Mouse (Mus musculus) liver, embryonic 14.5 days (tissue): Measurements from ENCODE around the gene 1700001C19Rik. TPM values are rescaled to one million over a fixed set of nuclear protein-coding genes. Genes with fewer than 3 reads are reported as not detected.

ENCODE experiments used
- ATAC-seq: fragments of 200-750 bp; cut with Nextera tagmentation; 2 replicates; pipeline ENCODE4 v1.8.0; 2017; ENCODE audit warnings: moderate number of reproducible peaks, mild to moderate bottlenecking, moderate library complexity; ENCODE audit not compliant: insufficient read depth
- DNase-seq, 3 experiments: peaks; one replicate each; pipeline ENCODE4 v3.0.0-alpha.2; 2012 to 2013; ENCODE audit warnings: low read depth in 3 of 3, low spot score in 3 of 3
- H3K27ac ChIP-seq: fragments of 300-500 bp; sonication (generic); 2 replicates; pipeline ENCODE4 v1.5.1; 2014; ENCODE audit warnings: moderate library complexity, mild to moderate bottlenecking, control low read depth, inconsistent platforms
- H3K27me3 ChIP-seq: fragments of 300-500 bp; sonication (generic); 2 replicates; pipeline ENCODE4 v1.6.1; 2014; ENCODE audit warnings: mild to moderate bottlenecking, low read length, moderate library complexity; ENCODE audit not compliant: control insufficient read depth, insufficient read depth
- H3K36me3 ChIP-seq: fragments of 300-500 bp; sonication (generic); replicated peaks from 2 replicates; pipeline ENCODE4 v1.6.1; 2014; ENCODE audit warnings: low read depth; ENCODE audit not compliant: control insufficient read depth, insufficient read depth
- H3K4me1 ChIP-seq, 2 experiments: fragments of 200-500 bp in 1 of 2; fragments of 300-500 bp in 1 of 2; sonication (generic) in 1 of 2; replicated peaks; 2 replicates each; pipeline ENCODE4 v1.6.1; 2012 to 2014; ENCODE audit warnings: antibody characterized with exemption in 1 of 2, inconsistent platforms in 1 of 2, low read length in 1 of 2; ENCODE audit not compliant: control insufficient read depth in 2 of 2, insufficient read depth in 2 of 2
- H3K4me2 ChIP-seq: fragments of 300-500 bp; sonication (generic); 2 replicates; pipeline ENCODE4 v1.6.1; 2014; ENCODE audit warnings: low read depth, mild to moderate bottlenecking, control low read depth, moderate library complexity
- H3K4me3 ChIP-seq, 2 experiments: fragments of 200-500 bp in 1 of 2; fragments of 300-500 bp in 1 of 2; sonication (generic) in 1 of 2; 2 replicates each; pipeline ENCODE4 v1.5.1; 2012 to 2014; ENCODE audit warnings: low read depth in 2 of 2, low read length in 2 of 2, mild to moderate bottlenecking in 2 of 2, control low read depth in 1 of 2, inconsistent platforms in 1 of 2, moderate library complexity in 1 of 2; ENCODE audit not compliant: insufficient read depth in 1 of 2
- H3K9ac ChIP-seq: fragments of 300-500 bp; sonication (generic); replicated peaks from 2 replicates; pipeline ENCODE4 v1.6.1; 2014; ENCODE audit warnings: mild to moderate bottlenecking, control low read depth, moderate library complexity
- H3K9me3 ChIP-seq: fragments of 300-500 bp; sonication (generic); 2 replicates; pipeline ENCODE4 v1.6.1; 2016; ENCODE audit warnings: low read length, mixed read lengths; ENCODE audit not compliant: control insufficient read depth
- CTCF ChIP-seq: IDR thresholded peaks from 2 replicates; pipeline ENCODE4 v1.5.1; 2016; ENCODE audit warnings: antibody characterized with exemption, low read depth, control low read depth
- EP300 ChIP-seq: IDR thresholded peaks from 2 replicates; pipeline ENCODE4 v1.6.1; 2016; ENCODE audit warnings: antibody characterized with exemption, low read depth
- WGBS: fragments of 180-500 bp; shearing (Covaris S2); extraction: QIAGEN DNeasy Blood & Tissue Kit; methylation state at CpG from one replicate; pipeline ENCODE4 v1.1.7; 2014; ENCODE audit not compliant: insufficient replicate concordance; 5-methylcytosine and 5-hydroxymethylcytosine counted together
- polyA plus RNA-seq, 2 experiments: library from polyadenylated mRNA; depleted of rRNA in 1 of 2; stranded (reverse) in 1 of 2; unstranded in 1 of 2; fragments of >200 nt; fragmentation: Nextera tagmentation in 1 of 2; extraction: Ambion mirVana in 1 of 2; gene quantifications; 2 replicates each; pipeline versions ENCODE4 v1.2.1 to v1.2.3; 2012 to 2014

Gene 1700001C19Rik
- polyA plus RNA-seq, 2 experiments = 0.89 to 1.1 TPM

GRCm38 (mm10) chr17:47444113-47444512 is 6.9 kb upstream of the 1700001C19Rik start:
- no peak overlapping the region for H3K27ac ChIP-seq
- no peaks in the 10 kb centered on the region for H3K27me3 ChIP-seq
- ATAC-seq (no peak), DNase-seq (no peak)
- H3K9ac ChIP-seq = no peak overlapping the region
- H3K4me3 ChIP-seq = no peak overlapping the region
- H3K4me1 ChIP-seq = peaks cover 8 to 37% of the 10 kb centered on the region in 2 experiments
- WGBS = 54% methylated on average over 6 of the region's 6 CpGs
- no peak overlapping the region for H3K4me2 ChIP-seq
- TF ChIP-seq CTCF = no peak
- no peak for TF ChIP-seq EP300
- H3K9me3 ChIP-seq = no peaks in the 10 kb centered on the region
- H3K36me3 ChIP-seq = no peaks in the 10 kb centered on the region

- Histone ChIP-seq H3K27me3 (peaks cover 11% of the 10 kb centered on the region), H3K36me3 (no peaks in the 10 kb centered on the region), H3K9me3 (no peaks in the 10 kb centered on the region), H3K9ac (no peak overlapping the region), H3K27ac (no peak overlapping the region), H3K4me1 (peaks cover 6 to 44% of the 10 kb centered on the region in 2 experiments), H3K4me2 (no peak overlapping the region), H3K4me3 (no peak overlapping the region)
- ATAC-seq = no peak
- WGBS = 55% methylated on average over 3 of the region's 3 CpGs
- no peak for TF ChIP-seq EP300
- 0 out of 2 replicates have a peak, but pooled peaks have one; percentile 4 for TF ChIP-seq CTCF
- no peak for DNase-seq
Observed at GRCm38 (mm10) chr17:47442271-47442670, 5.1 kb upstream of the 1700001C19Rik start.

GRCm38 (mm10) chr17:47441296-47442051 is 4.3 kb upstream of the 1700001C19Rik start:
- Histone ChIP-seq H3K4me2 (no peak overlapping the region), H3K4me3 (no peak overlapping the region), H3K36me3 (no peaks in the 10 kb centered on the region), H3K27me3 (peaks cover 19% of the 10 kb centered on the region), H3K9me3 (no peaks in the 10 kb centered on the region), H3K4me1 (peaks cover 3 to 41% of the 10 kb centered on the region in 2 experiments), H3K27ac (no peak overlapping the region), H3K9ac (no peak overlapping the region)
- no peak for ATAC-seq
- whole genome bisulfite sequencing = 59% methylated on average over 19 of the region's 19 CpGs
- TF ChIP-seq CTCF (no peak), EP300 (no peak)
- DNase-seq = no peak

- H3K4me2 ChIP-seq = no peak overlapping the region
- H3K27me3 ChIP-seq = peaks cover 24% of the 10 kb centered on the region
- WGBS = 54% methylated on average over 9 of the region's 9 CpGs
- peaks cover 0 to 31% of the 10 kb centered on the region in 2 experiments; a peak in 3 of 4 replicates for H3K4me1 ChIP-seq
- H3K9ac ChIP-seq = no peak overlapping the region
- ATAC-seq (no peak), DNase-seq (no peak)
- TF ChIP-seq CTCF (no peak), EP300 (no peak)
- no peaks in the 10 kb centered on the region for H3K9me3 ChIP-seq
- no peak overlapping the region for H3K27ac ChIP-seq
- no peak overlapping the region for H3K4me3 ChIP-seq
- H3K36me3 ChIP-seq = no peaks in the 10 kb centered on the region
Observed at GRCm38 (mm10) chr17:47440359-47440890, 3.2 kb upstream of the 1700001C19Rik start.

- Histone ChIP-seq H3K4me1 (peaks cover 0 to 30% of the 10 kb centered on the region in 2 experiments; a peak in 3 of 4 replicates), H3K4me3 (no peak overlapping the region), H3K9ac (no peak overlapping the region), H3K4me2 (0 out of 2 replicates have a peak overlapping the region, but pooled peaks have one; percentile 11), H3K27ac (no peak overlapping the region; the same call in 1 of the 2 replicates), H3K27me3 (peaks cover 24% of the 10 kb centered on the region), H3K36me3 (no peaks in the 10 kb centered on the region), H3K9me3 (no peaks in the 10 kb centered on the region)
- TF ChIP-seq CTCF (no peak), EP300 (no peak)
- ATAC-seq (peak; percentile 51), DNase-seq (no peak)
- 21% methylated on average over 9 of the region's 9 CpGs for WGBS
Observed at GRCm38 (mm10) chr17:47439396-47440028, 2.3 kb upstream of the 1700001C19Rik start.
